Mouse (Mus musculus): ENCODE data around the gene Acp6.

DNA sequence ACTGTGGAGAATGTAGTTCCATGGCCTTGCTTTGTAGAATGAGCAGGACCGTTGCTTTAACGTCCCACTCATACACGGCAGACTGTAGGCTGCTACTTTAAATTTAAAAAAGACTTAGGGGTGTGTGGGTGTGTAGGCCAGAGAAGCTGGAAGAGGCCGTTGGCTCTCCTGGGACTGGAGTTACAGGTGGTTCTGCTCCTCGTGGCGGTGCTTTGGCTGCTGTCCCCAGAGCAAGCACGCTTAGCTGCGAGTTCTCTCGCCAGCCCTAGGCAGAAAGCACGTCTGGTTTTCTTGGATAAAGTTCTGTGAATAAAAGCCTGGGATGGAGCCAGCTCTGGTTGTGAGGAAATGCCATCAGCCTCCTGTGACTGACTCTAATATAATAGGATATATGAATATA lies 2.3 kb downstream of the Acp6 start:
- TF ChIP-seq CTCF (IDR thresholded peaks at IDR 0.05; ENCODE audit: borderline replicate concordance, control insufficient read depth, extremely low read depth, insufficient read depth, low read length, poor library complexity) (no peak), POLR2A (IDR thresholded peaks at IDR 0.05; ENCODE audit: control insufficient read depth, extremely low read depth, insufficient read depth, low read length, poor library complexity) (no peak)

All from thymus, adult 2 months (tissue).